Mouse (Mus musculus): ENCODE results near the gene Zfp961. TPM values are rescaled to one million over a fixed set of nuclear protein-coding genes. Genes with fewer than 3 reads are reported as not detected.
"Not testable (repeated sequence)": the region's sequence is repeated elsewhere in the genome, so short reads cannot be mapped to it uniquely, and the experiment has no call there.

Gene Zfp961
- polyA plus RNA-seq, 1 experiment: 12.0 TPM

DNA sequence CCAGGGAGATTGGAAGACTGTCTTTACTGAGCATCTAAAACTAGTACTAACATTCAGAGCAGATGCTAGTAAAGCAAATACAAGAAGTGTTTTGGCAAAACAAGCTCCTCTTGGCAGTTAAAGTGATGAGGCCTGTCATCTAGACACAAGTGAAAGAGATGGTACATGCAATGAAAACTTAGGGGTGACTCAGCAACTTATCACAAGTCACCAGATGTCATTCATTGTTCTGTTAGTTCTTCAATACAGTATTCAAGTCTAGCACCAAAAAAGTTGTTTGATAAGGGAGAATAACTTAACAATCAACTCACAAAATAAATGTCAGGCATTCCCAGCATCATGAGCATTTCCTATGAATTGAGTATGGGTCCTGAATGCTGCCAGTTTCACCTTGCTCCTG is 23.1 kb upstream of the Zfp961 start:
- Histone ChIP-seq H3K4me1 (ENCODE audit: control insufficient read depth, insufficient read depth, low read length) (peaks cover 3% of the 10 kb centered on the region), H3K4me3 (ENCODE audit: insufficient read depth, low read length) (no peak overlapping the region), H3K27ac (ENCODE audit: insufficient read depth, low read depth, low read length) (no peak overlapping the region)
- TF ChIP-seq POLR2A (IDR thresholded peaks at IDR 0.05; ENCODE audit: borderline replicate concordance, low read depth, low read length) (no peak), CTCF (IDR thresholded peaks at IDR 0.05; ENCODE audit: low read depth, low read length) (no peak)

- not testable (repeated sequence) for H3K4me1 ChIP-seq (ENCODE audit: control insufficient read depth, insufficient read depth, low read length); H3K4me3 ChIP-seq (ENCODE audit: insufficient read depth, low read length); H3K27ac ChIP-seq (ENCODE audit: insufficient read depth, low read depth, low read length)
These were observed 12.8 kb upstream of the Zfp961 start for GRCm38 (mm10) chr8:71938037-71938436.

GRCm38 (mm10) chr8:71940293-71941208 is 10.3 kb upstream of the Zfp961 start:
- Histone ChIP-seq H3K27ac (ENCODE audit: insufficient read depth, low read depth, low read length) (peak overlapping the region; percentile 44), H3K4me1 (ENCODE audit: control insufficient read depth, insufficient read depth, low read length) (peaks cover 9% of the 10 kb centered on the region), H3K4me3 (ENCODE audit: insufficient read depth, low read length) (no peak overlapping the region)
- TF ChIP-seq CTCF (IDR thresholded peaks at IDR 0.05; ENCODE audit: low read depth, low read length) (no peak), POLR2A (IDR thresholded peaks at IDR 0.05; ENCODE audit: borderline replicate concordance, low read depth, low read length) (no peak)

- Histone ChIP-seq H3K4me1 (ENCODE audit: control insufficient read depth, insufficient read depth, low read length) (peaks cover 9% of the 10 kb centered on the region), H3K4me3 (ENCODE audit: insufficient read depth, low read length) (no peak overlapping the region), H3K27ac (ENCODE audit: insufficient read depth, low read depth, low read length) (no peak overlapping the region)
- TF ChIP-seq CTCF (IDR thresholded peaks at IDR 0.05; ENCODE audit: low read depth, low read length) (no peak), POLR2A (IDR thresholded peaks at IDR 0.05; ENCODE audit: borderline replicate concordance, low read depth, low read length) (no peak)
These were observed 9.1 kb upstream of the Zfp961 start for GRCm38 (mm10) chr8:71941776-71942175.

DNA sequence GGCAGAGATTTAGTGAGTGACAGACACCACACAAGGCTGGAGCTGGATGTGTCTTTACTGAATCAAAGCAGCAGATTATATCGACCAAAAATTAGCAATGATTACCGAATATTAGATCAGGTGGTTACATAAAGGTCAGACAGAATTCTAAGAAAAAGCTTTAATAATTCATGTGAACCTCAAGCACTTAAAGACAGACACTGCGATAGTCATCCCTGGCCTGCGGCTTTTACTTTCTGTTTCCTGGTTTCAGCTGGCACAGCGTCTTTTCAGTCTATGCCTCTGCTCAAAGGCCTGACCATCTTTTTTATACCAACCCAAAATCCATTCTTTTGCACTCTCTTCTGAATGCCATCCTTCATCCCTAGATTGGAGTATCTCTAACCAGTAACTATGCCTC is 2.2 kb upstream of the Zfp961 start:
- TF ChIP-seq CTCF (IDR thresholded peaks at IDR 0.05; ENCODE audit: low read depth, low read length): no peak
- TF ChIP-seq POLR2A (IDR thresholded peaks at IDR 0.05; ENCODE audit: borderline replicate concordance, low read depth, low read length): no peak
- H3K4me3 ChIP-seq (ENCODE audit: insufficient read depth, low read length): no peak overlapping the region
- H3K4me1 ChIP-seq (ENCODE audit: control insufficient read depth, insufficient read depth, low read length): peaks cover 9% of the 10 kb centered on the region

GRCm38 (mm10) chr8:71951436-71952161 is 761 bp downstream of the Zfp961 start:
- H3K27ac ChIP-seq (ENCODE audit: insufficient read depth, low read depth, low read length): no peak overlapping the region
- no peak for TF ChIP-seq POLR2A (IDR thresholded peaks at IDR 0.05; ENCODE audit: borderline replicate concordance, low read depth, low read length)
- no peak for TF ChIP-seq CTCF (IDR thresholded peaks at IDR 0.05; ENCODE audit: low read depth, low read length)

More for the DNA sequence above, 2.2 kb upstream of the Zfp961 start:
- H3K27ac ChIP-seq (ENCODE audit: insufficient read depth, low read depth, low read length): no peak overlapping the region

GRCm38 (mm10) chr8:71952489-71952888 is 1.7 kb downstream of the Zfp961 start:
- no peak overlapping the region for H3K27ac ChIP-seq (ENCODE audit: insufficient read depth, low read depth, low read length)
- no peak overlapping the region for H3K4me3 ChIP-seq (ENCODE audit: insufficient read depth, low read length)
- TF ChIP-seq CTCF (IDR thresholded peaks at IDR 0.05; ENCODE audit: low read depth, low read length) (no peak), POLR2A (IDR thresholded peaks at IDR 0.05; ENCODE audit: borderline replicate concordance, low read depth, low read length) (no peak)
- peaks cover 9% of the 10 kb centered on the region for H3K4me1 ChIP-seq (ENCODE audit: control insufficient read depth, insufficient read depth, low read length)

More at GRCm38 (mm10) chr8:71951436-71952161, 761 bp downstream of the Zfp961 start:
- Histone ChIP-seq H3K4me3 (ENCODE audit: insufficient read depth, low read length) (peak overlapping the region; percentile 96), H3K4me1 (ENCODE audit: control insufficient read depth, insufficient read depth, low read length) (peaks cover 9% of the 10 kb centered on the region)

DNA sequence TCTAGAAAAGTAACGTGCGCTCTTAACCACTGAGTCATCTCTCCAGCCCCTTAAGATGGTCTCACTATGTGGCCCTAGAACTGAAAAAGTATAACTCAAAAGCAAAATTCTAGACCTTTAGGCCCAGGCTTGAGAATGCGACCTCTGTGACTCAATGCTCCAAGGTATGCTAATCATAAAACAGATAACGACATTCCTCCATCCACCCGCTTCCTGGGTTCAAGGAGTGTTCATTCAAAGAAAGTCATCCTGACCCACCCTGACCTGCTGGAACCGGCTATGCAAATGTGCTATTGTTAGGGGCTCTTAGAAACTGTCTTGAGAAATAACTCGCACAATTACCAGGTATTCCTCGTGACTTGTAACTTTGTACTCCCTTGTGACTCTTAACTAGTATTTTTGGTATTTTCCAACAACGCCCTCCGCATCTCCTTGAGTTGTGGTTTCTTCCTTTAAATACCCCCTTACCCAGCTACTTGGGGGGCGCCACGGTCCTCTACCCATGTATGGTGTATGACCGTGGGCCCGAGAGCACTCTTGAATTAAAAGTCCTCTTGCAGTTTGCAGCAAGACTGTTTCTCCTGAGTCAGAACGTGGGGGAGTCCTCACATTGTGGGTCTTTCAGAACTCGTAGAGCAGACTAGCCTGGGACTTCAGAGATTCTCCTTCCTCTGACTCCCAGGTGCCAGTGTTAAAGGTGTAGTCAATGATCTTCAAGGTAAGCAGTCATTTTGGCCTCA is 2.3 kb downstream of the Zfp961 start:
- H3K4me1 ChIP-seq (ENCODE audit: control insufficient read depth, insufficient read depth, low read length); H3K27ac ChIP-seq (ENCODE audit: insufficient read depth, low read depth, low read length); H3K4me3 ChIP-seq (ENCODE audit: insufficient read depth, low read length): not testable (repeated sequence)

DNA sequence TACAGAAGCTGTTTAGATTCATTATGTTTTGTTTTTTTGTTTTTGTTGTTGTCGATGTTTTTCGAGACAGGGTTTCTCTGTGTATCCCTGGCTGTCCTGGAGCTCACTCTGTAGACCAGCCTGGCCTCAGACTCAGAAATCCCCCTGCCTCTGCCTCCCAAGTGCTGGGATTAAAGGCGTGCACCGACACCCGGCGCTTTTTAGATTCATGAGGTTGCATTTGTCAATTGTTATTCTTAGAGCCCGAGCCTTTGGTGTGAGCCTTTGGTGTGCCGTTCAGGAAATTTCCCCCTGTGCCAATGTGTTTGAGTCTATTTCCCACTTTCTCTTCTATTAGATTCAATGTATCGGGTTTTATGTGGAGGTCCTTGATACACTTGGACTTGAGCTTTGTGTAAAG is 3.8 kb downstream of the Zfp961 start:
- TF ChIP-seq POLR2A (IDR thresholded peaks at IDR 0.05; ENCODE audit: borderline replicate concordance, low read depth, low read length): no peak
- no peak for TF ChIP-seq CTCF (IDR thresholded peaks at IDR 0.05; ENCODE audit: low read depth, low read length)
- Histone ChIP-seq H3K4me1 (ENCODE audit: control insufficient read depth, insufficient read depth, low read length) (peaks cover 9% of the 10 kb centered on the region), H3K27ac (ENCODE audit: insufficient read depth, low read depth, low read length) (no peak overlapping the region), H3K4me3 (ENCODE audit: insufficient read depth, low read length) (no peak overlapping the region)
